ENCODE assay signal across 28 mouse cellular contexts in the genomic region with DNA sequence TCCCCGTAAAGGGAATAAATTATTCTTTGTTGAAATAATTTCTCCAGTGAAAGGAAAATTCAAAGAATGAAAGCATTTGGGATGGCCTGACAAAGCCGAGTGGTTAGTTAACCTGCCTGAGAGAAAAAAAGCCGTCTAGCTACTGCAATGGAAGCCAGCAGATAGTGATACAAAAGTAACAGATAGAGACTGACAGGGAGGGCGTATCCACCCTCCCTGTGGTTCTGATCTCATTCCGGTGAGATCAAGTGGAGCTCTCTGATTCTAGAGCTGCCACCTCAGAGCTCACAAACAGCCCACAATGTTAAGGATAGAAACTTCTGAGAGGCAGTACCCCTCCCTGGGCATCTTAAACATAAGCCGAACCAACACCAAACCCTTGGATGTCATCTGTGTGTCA. TPM values are rescaled to one million over a fixed set of nuclear protein-coding genes. Genes with fewer than 3 reads are reported as not detected.
"Had no signal": no experiment of that assay in that cellular context is flagged by ENCODE, and none has a peak within 500 bp of the region (broad histone marks: within the 10 kb centered on the region; RNA-seq: fewer than 3 reads in every experiment).

No protein-coding gene starts in this region.

- H3K4me3 ChIP-seq: embryonic facial prominence, embryonic 10.5 days; embryonic facial prominence, embryonic 12.5 days; embryonic facial prominence, embryonic 13.5 days; embryonic facial prominence, embryonic 15.5 days; erythroblast, embryonic 14.5 days; forebrain, embryonic 10.5 days; forebrain, embryonic 12.5 days; forebrain, embryonic 13.5 days; forebrain, embryonic 15.5 days; gastrocnemius, adult 2 months; heart, adult 2 months had no signal

- H3K27ac ChIP-seq: embryonic facial prominence, embryonic 10.5 days; embryonic facial prominence, embryonic 12.5 days; embryonic facial prominence, embryonic 13.5 days; embryonic facial prominence, embryonic 15.5 days; forebrain, embryonic 10.5 days; forebrain, embryonic 12.5 days; forebrain, embryonic 13.5 days; forebrain, embryonic 15.5 days; gastrocnemius, adult 2 months; heart, adult 2 months had no signal

- H3K27me3 ChIP-seq: embryonic facial prominence, embryonic 12.5 days; embryonic facial prominence, embryonic 13.5 days; embryonic facial prominence, embryonic 15.5 days; forebrain, embryonic 12.5 days; forebrain, embryonic 13.5 days; forebrain, embryonic 15.5 days had no signal

- H3K4me1 ChIP-seq: embryonic facial prominence, embryonic 10.5 days; embryonic facial prominence, embryonic 12.5 days; embryonic facial prominence, embryonic 13.5 days; embryonic facial prominence, embryonic 15.5 days; forebrain, embryonic 15.5 days had no signal

- ATAC-seq: forebrain, embryonic 13.5 days; forebrain, embryonic 14.5 days; forebrain, embryonic 15.5 days; forebrain, embryonic 16.5 days; forebrain, postnatal 0 days had no signal

- DNase-seq: cerebellum, adult 8-10 months; cerebellum, adult 9-10 months; cerebellum, adult 9-11 months; cerebellum, postnatal 10 days; cerebellum, postnatal 14 days; cerebellum, postnatal 25 days; cerebellum, postnatal 36 days; embryo, embryonic 11 days; forebrain, postnatal 0 days; gastrocnemius, adult 2 months; gastrocnemius, postnatal 10 days; gastrocnemius, postnatal 14 days; gastrocnemius, postnatal 25 days; gastrocnemius, postnatal 36 days; heart, adult 11 months; heart, adult 18-20 months; heart, adult 2 months had no signal

RNA-seq across cellular contexts. Expression of a gene that starts 23.6 kb away (rescaled TPM):
- polyA plus RNA-seq: erythroblast, embryonic 14.5 days had no signal
